Mouse (Mus musculus): Measurements from ENCODE around the gene Pitx2.

Gene Pitx2

DNA sequence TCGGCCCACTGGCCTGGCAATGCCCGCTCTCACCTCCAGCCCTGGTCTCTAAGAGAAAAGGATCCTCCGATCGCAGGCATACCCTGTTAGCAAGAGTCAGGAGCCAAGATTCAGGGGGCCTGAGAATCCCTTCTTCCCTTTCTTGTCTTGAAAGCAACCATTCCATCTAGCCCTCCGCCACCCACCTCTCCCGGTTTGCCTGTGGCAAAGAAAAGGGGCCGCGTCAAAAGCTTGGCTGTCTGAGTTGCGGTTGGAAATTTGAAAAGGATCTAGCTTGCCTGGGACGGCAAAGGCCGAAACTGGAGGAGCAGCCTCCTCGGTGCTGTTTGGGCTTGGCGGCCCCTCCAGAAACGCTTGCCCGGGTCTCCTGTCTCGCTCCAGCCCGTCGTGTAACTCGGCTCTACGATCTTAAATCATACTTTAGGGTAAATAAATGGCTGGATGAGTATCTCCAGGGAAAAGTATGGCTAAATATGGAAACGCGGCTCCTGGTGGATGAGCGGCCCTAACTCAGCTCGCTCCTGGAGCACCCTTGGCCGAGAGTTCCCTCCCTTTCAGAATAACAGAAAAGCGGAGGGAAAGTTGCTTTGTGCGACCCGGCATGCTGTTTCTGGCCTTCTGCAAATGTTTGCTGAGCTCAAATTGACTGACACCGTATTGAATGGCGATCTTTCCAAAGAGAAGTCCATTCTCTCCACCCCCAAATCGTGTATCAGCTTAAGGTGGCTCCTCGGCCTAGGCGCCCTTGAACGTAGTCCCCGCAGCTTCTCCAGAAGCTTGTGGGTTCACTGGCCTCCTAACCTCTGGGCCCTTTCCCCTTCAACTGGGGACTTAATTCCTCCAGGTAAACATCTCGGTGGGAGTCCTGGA is 3.4 kb downstream of the Pitx2 start:
- no peak for DNase-seq (ENCODE audit: low spot score in 2 of 2)

DNA sequence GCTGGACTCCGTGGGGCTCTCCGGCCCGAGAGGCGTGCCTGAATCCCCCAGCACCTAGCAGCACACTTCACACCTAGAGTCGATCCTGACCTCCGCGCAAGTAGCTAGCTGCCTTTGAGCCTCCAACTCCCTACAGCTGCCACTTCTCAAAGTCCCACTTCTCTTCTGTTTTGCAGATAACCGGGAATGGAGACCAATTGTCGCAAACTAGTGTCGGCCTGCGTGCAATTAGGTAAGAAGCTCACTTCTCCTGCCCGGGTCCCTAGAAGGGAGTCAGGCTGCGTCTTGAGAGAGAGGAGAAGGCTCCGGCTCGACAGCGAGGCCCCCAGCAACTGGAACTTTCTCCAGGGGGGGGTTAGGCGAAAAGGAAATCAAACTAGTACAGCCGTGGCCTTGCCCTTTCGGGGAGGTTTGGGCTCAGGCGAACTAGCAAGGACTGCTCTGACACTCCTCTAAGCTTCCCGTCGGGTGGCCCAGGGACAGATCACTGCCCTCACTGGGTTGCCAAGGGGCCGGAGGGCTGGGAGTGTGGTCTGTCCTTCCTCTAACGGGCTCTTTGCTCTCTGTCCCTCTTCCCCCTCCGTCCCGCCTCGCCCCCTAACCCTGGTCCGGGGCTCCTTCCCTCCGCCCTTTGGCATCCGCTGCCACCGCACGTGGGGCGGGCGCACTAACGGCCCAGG is 4.2 kb downstream of the Pitx2 start:
- peak in 1 of 2 experiments; percentile 15 for DNase-seq (ENCODE audit: low spot score in 2 of 2)

DNA sequence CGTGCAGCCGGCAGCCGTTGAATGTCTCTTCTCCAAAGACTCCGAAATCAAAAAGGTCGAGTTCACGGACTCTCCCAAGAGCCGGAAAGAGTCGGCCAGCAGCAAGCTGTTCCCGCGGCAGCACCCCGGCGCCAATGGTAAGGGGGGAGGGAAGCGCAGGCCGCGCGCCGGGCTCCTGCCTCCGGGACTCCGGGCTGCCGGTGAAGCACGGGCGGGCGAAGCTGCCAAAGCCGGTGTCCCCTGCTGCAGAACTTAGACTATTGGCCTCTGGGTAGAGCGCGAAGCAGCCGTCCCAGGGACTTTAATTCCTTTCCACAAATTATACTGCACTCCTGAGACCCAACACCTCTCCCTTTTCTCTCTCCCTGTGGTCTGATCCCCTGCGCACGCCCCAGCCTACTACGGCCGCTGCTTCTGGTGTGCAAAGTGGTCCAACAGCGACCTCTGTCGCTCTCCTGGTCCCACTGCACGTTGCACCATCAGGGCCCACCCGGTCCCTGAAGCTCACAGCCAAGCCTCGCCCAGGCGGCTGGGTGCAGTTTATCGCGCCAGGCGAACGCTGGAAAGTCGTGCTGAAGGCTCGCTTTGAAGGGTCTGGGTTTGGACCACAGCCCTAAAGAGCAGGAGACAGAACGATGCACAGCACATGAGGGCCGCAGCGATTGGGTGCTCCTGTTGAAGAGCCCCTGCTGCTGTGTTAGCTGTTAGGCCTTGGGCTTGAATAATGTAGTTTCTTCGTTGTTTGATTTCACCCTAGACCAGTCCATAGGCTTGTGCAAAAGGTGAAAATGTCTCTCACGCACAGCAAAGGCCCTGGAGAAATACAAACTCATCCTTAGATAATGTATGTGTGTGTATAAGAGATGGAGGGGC is 5.0 kb downstream of the Pitx2 start:
- peak; percentile 7 to 47 for DNase-seq (ENCODE audit: low spot score in 2 of 2)

- DNase-seq (ENCODE audit: low spot score in 2 of 2), result no peak
These were observed 6.0 kb downstream of the Pitx2 start for GRCm38 (mm10) chr3:129205481-129206175.

GRCm38 (mm10) chr3:129206776-129207175 is 7.1 kb downstream of the Pitx2 start:
- no peak for DNase-seq (ENCODE audit: low spot score in 2 of 2)

GRCm38 (mm10) chr3:129207231-129208030 is 7.8 kb downstream of the Pitx2 start:
- no peak for DNase-seq (ENCODE audit: low spot score in 2 of 2)

DNA sequence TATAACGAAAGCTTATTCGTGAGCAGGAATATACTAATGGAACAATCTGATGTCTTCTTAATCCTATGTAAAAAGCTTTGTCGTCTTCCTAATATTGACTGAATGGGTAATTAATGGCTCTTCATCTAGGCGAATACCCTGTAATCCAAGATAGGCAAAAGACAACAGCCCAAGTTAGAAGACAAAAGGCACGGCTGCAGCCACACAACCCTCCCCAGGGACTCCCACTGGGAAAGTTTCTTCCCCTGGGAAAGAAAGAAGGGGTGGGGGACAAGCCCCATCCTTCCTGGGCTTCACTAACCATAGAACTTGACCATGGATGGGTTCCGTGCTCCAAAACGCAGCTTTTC is 8.3 kb downstream of the Pitx2 start:
- DNase-seq (ENCODE audit: low spot score in 2 of 2), result no peak

- DNase-seq (ENCODE audit: low spot score in 2 of 2), result no peak
These were observed 8.7 kb downstream of the Pitx2 start for GRCm38 (mm10) chr3:129208421-129208820.

DNA sequence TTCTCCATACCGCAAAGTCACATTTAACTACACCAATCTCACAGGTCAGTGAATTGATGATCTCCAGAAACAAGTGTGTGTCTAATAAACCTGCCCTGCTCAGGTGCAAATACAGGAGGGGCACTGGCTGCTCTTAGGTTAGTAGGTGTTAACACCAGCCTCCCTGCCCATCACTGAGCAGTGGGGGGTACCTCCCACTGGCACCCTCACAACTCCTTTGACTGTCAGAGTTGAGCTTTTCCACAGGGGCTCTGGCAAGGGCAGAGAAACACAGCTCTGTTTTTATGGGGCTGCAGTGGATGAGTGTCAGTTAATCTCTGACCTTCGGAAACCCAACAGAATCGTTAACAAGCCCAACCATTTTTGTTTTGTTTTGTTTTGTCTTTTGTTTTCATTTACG is 9.6 kb downstream of the Pitx2 start:
- no peak for DNase-seq (ENCODE audit: low spot score in 2 of 2)

GRCm38 (mm10) chr3:129209771-129210170 is 10.1 kb downstream of the Pitx2 start:
- no peak for DNase-seq (ENCODE audit: low spot score in 2 of 2)

GRCm38 (mm10) chr3:129212038-129212645 is 12.5 kb downstream of the Pitx2 start:
- DNase-seq (ENCODE audit: low spot score in 2 of 2), result no peak

DNA sequence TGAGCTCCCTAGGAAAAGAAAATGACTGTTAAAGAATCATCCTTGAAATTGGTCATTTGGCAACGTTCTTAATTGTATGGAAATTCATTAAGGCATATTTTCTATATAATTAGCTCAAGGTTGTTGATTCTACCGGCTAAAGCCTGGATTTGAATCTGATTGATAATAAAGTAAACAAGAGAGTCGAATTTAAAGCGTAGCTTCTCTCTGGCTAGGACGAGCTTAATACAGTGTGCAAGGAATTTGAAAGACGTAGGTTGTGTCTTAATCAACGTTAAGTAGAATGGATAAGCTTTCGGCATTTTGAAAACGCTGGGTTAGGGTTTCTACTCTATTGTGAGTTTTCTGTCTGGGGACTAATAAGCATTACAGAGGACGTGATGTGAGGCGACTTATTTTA is 13.1 kb downstream of the Pitx2 start:
- no peak for DNase-seq (ENCODE audit: low spot score in 2 of 2)

DNA sequence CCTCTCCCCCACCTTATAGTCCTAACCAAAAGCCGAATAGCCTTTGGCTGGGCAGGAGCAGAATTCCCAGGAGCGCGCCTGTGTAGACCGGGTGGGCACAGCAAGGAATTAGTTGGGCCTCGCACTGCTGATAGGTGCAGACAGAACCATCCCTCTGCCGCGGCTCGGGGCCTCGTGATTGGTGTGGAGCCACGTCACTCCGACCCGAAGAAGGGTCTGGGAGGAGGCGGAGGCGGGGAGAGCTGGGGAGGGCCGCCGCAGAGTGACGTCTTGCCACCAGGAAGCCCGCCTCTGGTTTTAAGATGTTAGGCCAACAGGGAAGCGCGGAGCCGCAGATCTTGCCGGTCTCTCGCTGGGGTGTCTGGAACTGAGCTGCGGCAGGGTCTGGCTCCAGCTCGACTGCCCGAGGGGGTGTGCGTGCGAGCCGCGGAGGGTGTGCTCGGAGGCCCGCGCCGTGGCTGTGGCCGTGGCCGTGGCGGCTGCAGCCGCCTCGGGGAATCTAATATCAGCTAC is 14.0 kb downstream of the Pitx2 start:
- DNase-seq (ENCODE audit: low spot score in 2 of 2), result peak in 1 of 2 experiments; percentile 65

DNA sequence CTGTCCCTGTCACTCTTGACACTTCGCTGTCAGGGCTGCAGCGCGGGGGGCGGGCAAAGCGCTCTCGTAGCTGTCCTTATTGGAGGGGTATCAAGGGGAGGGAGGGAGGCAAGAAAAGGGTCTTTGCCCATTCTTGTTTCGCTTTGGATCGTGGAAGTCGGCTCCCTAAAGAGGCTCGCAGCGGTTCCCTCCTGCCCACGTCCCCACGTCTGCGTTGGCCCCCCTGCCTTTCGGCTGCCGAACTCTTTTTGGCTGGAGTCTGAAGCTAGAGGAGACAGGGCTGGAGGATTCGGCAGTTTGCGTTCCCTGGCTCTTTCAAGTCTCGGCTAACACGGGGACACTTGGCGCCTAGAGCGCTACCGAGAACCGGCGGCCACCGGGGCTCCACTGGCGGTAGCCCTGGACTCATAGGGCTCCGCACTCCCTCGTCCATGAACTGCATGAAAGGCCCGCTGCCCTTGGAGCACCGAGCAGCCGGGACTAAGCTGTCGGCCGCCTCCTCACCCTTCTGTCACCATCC is 14.5 kb downstream of the Pitx2 start:
- DNase-seq (ENCODE audit: low spot score in 2 of 2), result no peak

- DNase-seq (ENCODE audit: low spot score in 2 of 2), result no peak
These were observed 15.0 kb downstream of the Pitx2 start for GRCm38 (mm10) chr3:129214666-129215161.

- DNase-seq (ENCODE audit: low spot score in 2 of 2), result no peak
These were observed 15.6 kb downstream of the Pitx2 start for GRCm38 (mm10) chr3:129215241-129215750.

GRCm38 (mm10) chr3:129215751-129216331 is 16.2 kb downstream of the Pitx2 start:
- no peak for DNase-seq (ENCODE audit: low spot score in 2 of 2)

DNA sequence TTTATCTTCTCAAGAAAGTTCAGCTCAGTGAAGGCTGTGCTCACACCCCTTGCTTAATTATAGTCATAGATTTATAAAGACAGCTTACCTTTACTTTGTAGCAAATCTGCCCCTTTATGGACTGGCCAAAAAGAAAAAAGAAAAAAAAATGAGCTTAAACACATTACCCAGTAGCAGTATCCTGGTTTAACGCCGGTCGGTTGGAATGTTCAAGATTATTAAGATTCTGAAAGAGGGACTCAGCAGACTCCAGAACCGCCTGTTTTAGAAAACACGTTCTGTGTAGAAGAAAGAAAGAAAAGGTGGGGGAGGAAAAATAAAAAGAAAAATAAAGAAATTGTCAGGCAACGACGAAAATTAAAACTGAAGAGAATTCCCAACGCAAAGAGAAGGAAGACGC is 16.8 kb downstream of the Pitx2 start:
- DNase-seq (ENCODE audit: low spot score in 2 of 2), result no peak

- DNase-seq (ENCODE audit: low spot score in 2 of 2), result no peak
These were observed 17.4 kb downstream of the Pitx2 start for GRCm38 (mm10) chr3:129216911-129217561.

Measured in spleen, postnatal 10 days (tissue).